Mouse (Mus musculus) cerebellum, adult 9-10 months (tissue): ENCODE measurements at regions not wholly inside any gene's neighbourhood (a gene's known extent, or its start where the extent isn't known, plus 50 kb on each side); places are given as distances from the start of the nearest gene placed in this dataset.

Experiments used
- DNase-seq: peaks from one replicate; pipeline ENCODE4 v3.0.0; 2022

DNA sequence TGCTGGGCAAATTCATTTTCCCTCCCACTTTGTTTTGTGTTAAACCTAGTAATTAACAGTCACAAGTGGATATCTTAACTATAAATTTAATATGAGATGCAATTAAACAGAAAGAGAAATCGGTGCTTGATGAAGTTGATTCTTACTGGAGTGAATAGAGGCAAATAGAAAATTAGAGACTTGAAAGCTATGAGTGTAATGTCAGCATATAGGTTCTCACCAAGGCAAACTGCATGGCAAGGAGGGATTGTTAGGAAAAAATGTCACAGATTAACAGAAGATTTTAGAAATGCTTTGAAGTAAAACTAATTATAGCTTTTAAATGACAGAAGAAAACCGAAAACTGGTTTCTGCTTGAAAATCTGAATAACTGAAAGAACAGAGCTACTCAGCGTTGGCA is 592.3 kb downstream of the Pdha2 start:
- DNase-seq: no peak
